Mouse (Mus musculus): Measurements from ENCODE around the gene Fam122a. TPM values are rescaled to one million over a fixed set of nuclear protein-coding genes. Genes with fewer than 3 reads are reported as not detected.

Fam122a gene
- total RNA-seq, 2 experiments from 2014 or later, result 26.3 to 33.6 TPM

- DNase-seq, result peak; percentile 41
- intact Hi-C loops (cut with DNase I), result no loop called here
These were observed 42.9 kb downstream of the Fam122a start for GRCm38 (mm10) chr19:24434291-24434690.

- no peak for DNase-seq
- intact Hi-C loops (cut with DNase I), result no loop called here
These were observed 44.7 kb downstream of the Fam122a start for GRCm38 (mm10) chr19:24432447-24432846.

- intact Hi-C loops (cut with DNase I), result no loop called here
- DNase-seq, result no peak
These were observed 45.8 kb downstream of the Fam122a start for GRCm38 (mm10) chr19:24431381-24431780.

- intact Hi-C loops (cut with DNase I), result no loop called here
- no peak for DNase-seq
These were observed 49.1 kb downstream of the Fam122a start for GRCm38 (mm10) chr19:24428011-24428410.

GRCm38 (mm10) chr19:24427258-24427657 lies 49.9 kb downstream of the Fam122a start:
- intact Hi-C loops (cut with DNase I), result no loop called here
- no peak for DNase-seq

GRCm38 (mm10) chr19:24426759-24427181 lies 50.4 kb downstream of the Fam122a start:
- intact Hi-C loops (cut with DNase I), result no loop called here
- no peak for DNase-seq

Other genes starting within 250 kb of the Fam122a start
- gene Fxn, start 196.8 kb downstream of the Fam122a start, total RNA-seq (2021), result 10 to 100 TPM; 12.7 to 15.5 TPM
- 1 to 10 TPM; 3.6 to 5.6 TPM for gene Pip5k1b, start 78.5 kb upstream of the Fam122a start, total RNA-seq (2021)
- gene Tmem252, start 196.7 kb upstream of the Fam122a start, total RNA-seq (2021), result under 1 TPM; 0.50 to 0.76 TPM